Mouse (Mus musculus): ENCODE data around the gene Zic2. TPM values are rescaled to one million over a fixed set of nuclear protein-coding genes. Genes with fewer than 3 reads are reported as not detected.

The Zic2 gene
- polyA plus RNA-seq (2014; fragmentation: Nextera tagmentation; extraction: Ambion mirVana) = not detected in 2 replicates

- ATAC-seq (ENCODE audit: low FRiP score, low TSS enrichment) = peak; percentile 59
These were observed at the start of gene Zic2 for GRCm38 (mm10) chr14:122474891-122475556. Gene Zic2, plus strand, starts transcription at chr14:122475435.

GRCm38 (mm10) chr14:122426529-122427203, 48.6 kb upstream of the Zic2 start:
- no peak overlapping the region for H3K4me3 ChIP-seq (ENCODE audit: low read length)
- H3K9me3 ChIP-seq (ENCODE audit: control insufficient read depth, low read length) = no peaks in the 10 kb centered on the region
- no peak overlapping the region for H3K4me2 ChIP-seq (replicated peaks; ENCODE audit: low read depth, low read length)
- 22% methylated on average over 10 of the region's 10 CpGs for WGBS
- peak; percentile 74 for ATAC-seq (ENCODE audit: low FRiP score, low TSS enrichment)
- 0 out of 2 replicates have a peak, but pooled peaks cover 3% of the 10 kb centered on the region for H3K27me3 ChIP-seq (ENCODE audit: control insufficient read depth, insufficient read depth, low read length)
- no peaks in the 10 kb centered on the region for H3K4me1 ChIP-seq (ENCODE audit: control insufficient read depth, insufficient read depth, low read length)
- H3K27ac ChIP-seq (ENCODE audit: low read depth, low read length) = no peak overlapping the region
- no peaks in the 10 kb centered on the region for H3K36me3 ChIP-seq (ENCODE audit: control insufficient read depth, insufficient read depth, low read length)
- H3K9ac ChIP-seq (ENCODE audit: low read depth, low read length) = no peak overlapping the region

More at GRCm38 (mm10) chr14:122474891-122475556, at the start of gene Zic2:
- Histone ChIP-seq H3K27ac (ENCODE audit: low read depth, low read length) (no peak within 1 kb of the TSS), H3K9ac (ENCODE audit: low read depth, low read length) (no peak within 1 kb of the TSS), H3K9me3 (ENCODE audit: control insufficient read depth, low read length) (no peaks in the 10 kb centered on the region), H3K36me3 (ENCODE audit: control insufficient read depth, insufficient read depth, low read length) (no peaks in the 10 kb centered on the region), H3K27me3 (ENCODE audit: control insufficient read depth, insufficient read depth, low read length) (peaks cover 94% of the 10 kb centered on the region), H3K4me1 (ENCODE audit: control insufficient read depth, insufficient read depth, low read length) (peaks cover 11% of the 10 kb centered on the region; the same call in 1 of the 2 replicates), H3K4me3 (ENCODE audit: low read length) (peak within 1 kb of the TSS; percentile 29), H3K4me2 (replicated peaks; ENCODE audit: low read depth, low read length) (peak within 1 kb of the TSS; percentile 38)
- 1% methylated on average over 49 of the region's 73 CpGs for WGBS

- no peak overlapping the region for H3K27ac ChIP-seq (ENCODE audit: low read depth, low read length)
- no peaks in the 10 kb centered on the region for H3K9me3 ChIP-seq (ENCODE audit: control insufficient read depth, low read length)
- no peak for ATAC-seq (ENCODE audit: low FRiP score, low TSS enrichment)
These were observed 48.1 kb upstream of the Zic2 start for GRCm38 (mm10) chr14:122427204-122427560.

GRCm38 (mm10) chr14:122427654-122428053, 47.6 kb upstream of the Zic2 start:
- H3K9me3 ChIP-seq (ENCODE audit: control insufficient read depth, low read length) = no peaks in the 10 kb centered on the region
- 91% methylated on average over 3 of the region's 3 CpGs for WGBS

More at GRCm38 (mm10) chr14:122427204-122427560, 48.1 kb upstream of the Zic2 start:
- 35% methylated on average over 8 of the region's 8 CpGs for WGBS
- H3K9ac ChIP-seq (ENCODE audit: low read depth, low read length) = no peak overlapping the region
- no peak overlapping the region for H3K4me3 ChIP-seq (ENCODE audit: low read length)
- H3K4me2 ChIP-seq (replicated peaks; ENCODE audit: low read depth, low read length) = no peak overlapping the region
- H3K27me3 ChIP-seq (ENCODE audit: control insufficient read depth, insufficient read depth, low read length) = 0 out of 2 replicates have a peak, but pooled peaks cover 3% of the 10 kb centered on the region
- no peaks in the 10 kb centered on the region for H3K4me1 ChIP-seq (ENCODE audit: control insufficient read depth, insufficient read depth, low read length)
- H3K36me3 ChIP-seq (ENCODE audit: control insufficient read depth, insufficient read depth, low read length) = no peaks in the 10 kb centered on the region

GRCm38 (mm10) chr14:122432558-122432957, 42.7 kb upstream of the Zic2 start:
- Histone ChIP-seq H3K4me1 (ENCODE audit: control insufficient read depth, insufficient read depth, low read length) (no peaks in the 10 kb centered on the region), H3K36me3 (ENCODE audit: control insufficient read depth, insufficient read depth, low read length) (no peaks in the 10 kb centered on the region), H3K9ac (ENCODE audit: low read depth, low read length) (no peak overlapping the region), H3K27me3 (ENCODE audit: control insufficient read depth, insufficient read depth, low read length) (0 out of 2 replicates have a peak, but pooled peaks cover 3% of the 10 kb centered on the region), H3K9me3 (ENCODE audit: control insufficient read depth, low read length) (no peaks in the 10 kb centered on the region), H3K27ac (ENCODE audit: low read depth, low read length) (no peak overlapping the region), H3K4me3 (ENCODE audit: low read length) (no peak overlapping the region), H3K4me2 (replicated peaks; ENCODE audit: low read depth, low read length) (no peak overlapping the region)
- ATAC-seq (ENCODE audit: low FRiP score, low TSS enrichment) = no peak
- 63% methylated on average over 3 of the region's 3 CpGs for WGBS

More at GRCm38 (mm10) chr14:122427654-122428053, 47.6 kb upstream of the Zic2 start:
- H3K4me3 ChIP-seq (ENCODE audit: low read length) = no peak overlapping the region
- ATAC-seq (ENCODE audit: low FRiP score, low TSS enrichment) = no peak
- no peaks in the 10 kb centered on the region for H3K4me1 ChIP-seq (ENCODE audit: control insufficient read depth, insufficient read depth, low read length)
- H3K9ac ChIP-seq (ENCODE audit: low read depth, low read length) = no peak overlapping the region
- no peaks in the 10 kb centered on the region for H3K36me3 ChIP-seq (ENCODE audit: control insufficient read depth, insufficient read depth, low read length)
- no peak overlapping the region for H3K4me2 ChIP-seq (replicated peaks; ENCODE audit: low read depth, low read length)
- no peak overlapping the region for H3K27ac ChIP-seq (ENCODE audit: low read depth, low read length)
- 0 out of 2 replicates have a peak, but pooled peaks cover 3% of the 10 kb centered on the region for H3K27me3 ChIP-seq (ENCODE audit: control insufficient read depth, insufficient read depth, low read length)

- Histone ChIP-seq H3K4me2 (replicated peaks; ENCODE audit: low read depth, low read length) (no peak overlapping the region), H3K4me1 (ENCODE audit: control insufficient read depth, insufficient read depth, low read length) (no peaks in the 10 kb centered on the region), H3K9me3 (ENCODE audit: control insufficient read depth, low read length) (no peaks in the 10 kb centered on the region), H3K4me3 (ENCODE audit: low read length) (no peak overlapping the region), H3K36me3 (ENCODE audit: control insufficient read depth, insufficient read depth, low read length) (no peaks in the 10 kb centered on the region), H3K27ac (ENCODE audit: low read depth, low read length) (no peak overlapping the region), H3K9ac (ENCODE audit: low read depth, low read length) (no peak overlapping the region), H3K27me3 (ENCODE audit: control insufficient read depth, insufficient read depth, low read length) (no peaks in the 10 kb centered on the region)
- no peak for ATAC-seq (ENCODE audit: low FRiP score, low TSS enrichment)
- WGBS = 79% methylated on average over 10 of the region's 10 CpGs
These were observed 41.2 kb upstream of the Zic2 start for GRCm38 (mm10) chr14:122434039-122434438.

- H3K4me3 ChIP-seq (ENCODE audit: low read length) = no peak overlapping the region
- H3K9me3 ChIP-seq (ENCODE audit: control insufficient read depth, low read length) = no peaks in the 10 kb centered on the region
- no peak overlapping the region for H3K9ac ChIP-seq (ENCODE audit: low read depth, low read length)
- H3K27me3 ChIP-seq (ENCODE audit: control insufficient read depth, insufficient read depth, low read length) = no peaks in the 10 kb centered on the region
- no peaks in the 10 kb centered on the region for H3K4me1 ChIP-seq (ENCODE audit: control insufficient read depth, insufficient read depth, low read length)
- no peaks in the 10 kb centered on the region for H3K36me3 ChIP-seq (ENCODE audit: control insufficient read depth, insufficient read depth, low read length)
- H3K27ac ChIP-seq (ENCODE audit: low read depth, low read length) = no peak overlapping the region
- no peak for ATAC-seq (ENCODE audit: low FRiP score, low TSS enrichment)
- WGBS = 61% methylated on average over 10 of the region's 10 CpGs
- no peak overlapping the region for H3K4me2 ChIP-seq (replicated peaks; ENCODE audit: low read depth, low read length)
These were observed 38.4 kb upstream of the Zic2 start for GRCm38 (mm10) chr14:122436850-122437249.

- ATAC-seq (ENCODE audit: low FRiP score, low TSS enrichment) = peak; percentile 14; the same call in 1 of the 2 replicates
- peaks cover 16% of the 10 kb centered on the region; the same call in 1 of the 2 replicates for H3K4me1 ChIP-seq (ENCODE audit: control insufficient read depth, insufficient read depth, low read length)
- H3K27me3 ChIP-seq (ENCODE audit: control insufficient read depth, insufficient read depth, low read length) = peaks cover 65% of the 10 kb centered on the region
- peak overlapping the region; percentile 59 for H3K4me2 ChIP-seq (replicated peaks; ENCODE audit: low read depth, low read length)
- no peaks in the 10 kb centered on the region for H3K36me3 ChIP-seq (ENCODE audit: control insufficient read depth, insufficient read depth, low read length)
- peak overlapping the region; percentile 41 for H3K4me3 ChIP-seq (ENCODE audit: low read length)
- 4% methylated on average over 29 of the region's 29 CpGs for WGBS
- H3K9ac ChIP-seq (ENCODE audit: low read depth, low read length) = no peak overlapping the region
- H3K27ac ChIP-seq (ENCODE audit: low read depth, low read length) = no peak overlapping the region
- no peaks in the 10 kb centered on the region for H3K9me3 ChIP-seq (ENCODE audit: control insufficient read depth, low read length)
These were observed 25.4 kb upstream of the Zic2 start for GRCm38 (mm10) chr14:122449601-122450495.

Measured in kidney, embryonic 14.5 days (tissue).